ENCODE assay signal across 14 mouse cellular contexts in the genomic region with DNA sequence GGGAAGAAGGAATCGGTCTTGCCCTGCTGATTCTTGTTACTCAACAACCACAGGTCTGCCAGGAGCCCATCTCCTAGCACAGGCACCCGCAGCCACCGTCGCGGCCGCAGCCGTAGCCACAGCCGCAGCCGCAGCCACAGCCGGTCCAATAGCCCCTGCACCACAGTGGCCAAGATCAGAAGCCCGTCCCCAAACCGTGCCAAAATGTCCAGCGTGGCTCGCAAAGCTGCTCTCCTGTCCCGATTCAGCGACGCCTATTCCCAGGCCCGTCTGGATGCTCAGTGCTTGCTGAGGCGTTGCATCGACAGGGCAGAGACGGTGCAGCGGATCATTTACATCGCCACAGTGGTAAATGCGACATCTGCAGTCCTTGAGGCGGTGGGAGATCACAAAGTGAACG. TPM values are rescaled to one million over a fixed set of nuclear protein-coding genes. Genes with fewer than 3 reads are reported as not detected.
DNase-seq lines count a peak whose midpoint lies in the region; ATAC-seq and TF ChIP-seq lines count a peak whose summit lies in the region.
"Had no signal": no experiment of that assay in that cellular context is flagged by ENCODE, and none has a peak within 500 bp of the region (broad histone marks: within the 10 kb centered on the region; RNA-seq: fewer than 3 reads in every experiment).

No protein-coding gene starts in this region.

- no peaks in the 10 kb centered on the region for H3K9me3 ChIP-seq in kidney, postnatal 0 days (replicated peaks; ENCODE audit: low read length)
- no peaks in the 10 kb centered on the region for H3K9me3 ChIP-seq in hindbrain, postnatal 0 days (ENCODE audit: low read length)
- H3K9me3 ChIP-seq in neural tube, embryonic 13.5 days = no peaks in the 10 kb centered on the region

- H3K4me3 ChIP-seq in kidney, postnatal 0 days (replicated peaks; ENCODE audit: low read depth, low read length) = no peak overlapping the region
- no peak overlapping the region for H3K4me3 ChIP-seq in hindbrain, postnatal 0 days (ENCODE audit: low read length)
- peak overlapping the region; percentile 16; the same call in 1 of the 2 replicates for H3K4me3 ChIP-seq in neural tube, embryonic 13.5 days

- no peak for TF ChIP-seq CTCF in kidney, postnatal 0 days (IDR thresholded peaks at IDR 0.05; ENCODE audit: low read depth)
- TF ChIP-seq CTCF in hindbrain, postnatal 0 days (IDR thresholded peaks at IDR 0.05; ENCODE audit: low read depth) = no peak

- no peak for ATAC-seq in kidney, postnatal 0 days (replicated peaks; ENCODE audit: low FRiP score, low read depth)
- no peak; the same call in 1 of the 2 replicates for ATAC-seq in hindbrain, postnatal 0 days
- no peak for ATAC-seq in neural tube, embryonic 13.5 days (ENCODE audit: low read depth)

- no peak overlapping the region for H3K9ac ChIP-seq in kidney, postnatal 0 days (ENCODE audit: low read depth, low read length)
- 0 out of 2 replicates have a peak overlapping the region, but pooled peaks have one; percentile 5 for H3K9ac ChIP-seq in hindbrain, postnatal 0 days (replicated peaks; ENCODE audit: low read length)
- 0 out of 2 replicates have a peak overlapping the region, but pooled peaks have one; percentile 34 for H3K9ac ChIP-seq in neural tube, embryonic 13.5 days
- H3K9ac ChIP-seq: liver, embryonic 14.5 days had no signal

- peak overlapping the region; percentile 37 for H3K4me2 ChIP-seq in kidney, postnatal 0 days (ENCODE audit: low read length)
- H3K4me2 ChIP-seq in hindbrain, postnatal 0 days (ENCODE audit: low read depth, low read length) = peak overlapping the region; percentile 41; the same call in 1 of the 2 replicates
- peak overlapping the region; percentile 45 for H3K4me2 ChIP-seq in neural tube, embryonic 13.5 days

- H3K36me3 ChIP-seq in kidney, postnatal 0 days (ENCODE audit: insufficient read depth, low read length) = no peaks in the 10 kb centered on the region
- H3K36me3 ChIP-seq in hindbrain, postnatal 0 days (ENCODE audit: insufficient read depth, low read length) = no peaks in the 10 kb centered on the region
- no peaks in the 10 kb centered on the region for H3K36me3 ChIP-seq in neural tube, embryonic 13.5 days

- H3K27me3 ChIP-seq in kidney, postnatal 0 days (ENCODE audit: insufficient read depth, low read length) = no peaks in the 10 kb centered on the region
- H3K27me3 ChIP-seq in hindbrain, postnatal 0 days (ENCODE audit: insufficient read depth, low read length) = no peaks in the 10 kb centered on the region
- no peaks in the 10 kb centered on the region for H3K27me3 ChIP-seq in neural tube, embryonic 13.5 days

- no peak overlapping the region for H3K27ac ChIP-seq in kidney, postnatal 0 days
- H3K27ac ChIP-seq in hindbrain, postnatal 0 days = no peak overlapping the region
- H3K27ac ChIP-seq in neural tube, embryonic 13.5 days (replicated peaks) = no peak overlapping the region
- H3K27ac ChIP-seq: liver, embryonic 14.5 days had no signal

- 34% methylated on average over 26 of the region's 26 CpGs for WGBS in kidney, postnatal 0 days
- 38% methylated on average over 26 of the region's 26 CpGs for WGBS in hindbrain, postnatal 0 days
- 52% methylated on average over 26 of the region's 26 CpGs for WGBS in neural tube, embryonic 13.5 days

- H3K4me1 ChIP-seq in kidney, postnatal 0 days (replicated peaks; ENCODE audit: insufficient read depth, low read length) = no peaks in the 10 kb centered on the region
- no peaks in the 10 kb centered on the region for H3K4me1 ChIP-seq in hindbrain, postnatal 0 days (ENCODE audit: insufficient read depth, low read length)
- peaks cover 4% of the 10 kb centered on the region for H3K4me1 ChIP-seq in neural tube, embryonic 13.5 days (replicated peaks)

- peak; percentile 30 to 32 for DNase-seq in cerebellum, postnatal 14 days
- DNase-seq in cerebellum, adult 11 months = no peak
- DNase-seq in kidney, postnatal 0 days (ENCODE audit: low spot score) = no peak
- DNase-seq in kidney, postnatal 10 days = no peak
- no peak for DNase-seq in hindbrain, postnatal 0 days (ENCODE audit: low spot score)
- DNase-seq in retina, embryonic 14.5 days (ENCODE audit: low spot score) = no peak
- DNase-seq in ovary, adult 18-20 months (ENCODE audit: low spot score) = no peak
- DNase-seq: kidney, adult 8-10 months; thymus, adult 18-20 months had no signal

RNA-seq across cellular contexts. Expression of a gene that starts 18.2 kb away (rescaled TPM):
- polyA plus RNA-seq in kidney, postnatal 0 days (2015; fragmentation: Nextera tagmentation; extraction: Ambion mirVana) = 0.22 and 0.24 TPM in 2 replicates
- 1.2 and 1.4 TPM in 2 replicates for total RNA-seq in hindbrain, postnatal 0 days (2014; rRNA removed)
- polyA plus RNA-seq in hindbrain, postnatal 0 days (2015; fragmentation: Nextera tagmentation; extraction: Ambion mirVana) = 0.83 and 1.1 TPM in 2 replicates
- polyA plus RNA-seq in neural tube, embryonic 13.5 days (2015; fragmentation: Nextera tagmentation; extraction: Ambion mirVana) = 0.22 and 0.23 TPM in 2 replicates
- total RNA-seq: adrenal gland, adult 18-20 months had no signal
- polyA plus RNA-seq: liver, embryonic 14.5 days; spleen, adult 2 months had no signal

RNA-seq across cellular contexts. Expression of a gene that starts 21.8 kb away (rescaled TPM):
- 14.3 and 16.5 TPM in 2 replicates for polyA plus RNA-seq in kidney, postnatal 0 days (2015; fragmentation: Nextera tagmentation; extraction: Ambion mirVana)
- 15.3 and 19.2 TPM in 2 replicates for total RNA-seq in hindbrain, postnatal 0 days (2014; rRNA removed)
- 54.5 and 58.4 TPM in 2 replicates for polyA plus RNA-seq in hindbrain, postnatal 0 days (2015; fragmentation: Nextera tagmentation; extraction: Ambion mirVana)
- 38.1 and 39.7 TPM in 2 replicates for polyA plus RNA-seq in neural tube, embryonic 13.5 days (2015; fragmentation: Nextera tagmentation; extraction: Ambion mirVana)

RNA-seq across cellular contexts. Expression of a gene that starts 37.1 kb away (rescaled TPM):
- 1.4 and 1.8 TPM in 2 replicates for polyA plus RNA-seq in kidney, postnatal 0 days (2015; fragmentation: Nextera tagmentation; extraction: Ambion mirVana)
- total RNA-seq in hindbrain, postnatal 0 days (2014; rRNA removed) = not detected in 2 replicates
- not detected in 2 replicates for polyA plus RNA-seq in hindbrain, postnatal 0 days (2015; fragmentation: Nextera tagmentation; extraction: Ambion mirVana)
- polyA plus RNA-seq in neural tube, embryonic 13.5 days (2015; fragmentation: Nextera tagmentation; extraction: Ambion mirVana) = not detected in 2 replicates
- total RNA-seq: left cerebral cortex, adult 18-20 months had no signal
- polyA plus RNA-seq: spleen, adult 2 months had no signal

Comparison
In these comparisons a context has a peak if more than half of its experiments do, and no peak if none do; other contexts are left out.
1. DNase-seq: peak in cerebellum, postnatal 14 days (2 of 2); none in cerebellum, adult 11 months (single experiment), kidney, postnatal 0 days (single experiment), kidney, postnatal 10 days (single experiment), hindbrain, postnatal 0 days (single experiment), retina, embryonic 14.5 days (single experiment) and ovary, adult 18-20 months (single experiment).
2. Peak in every context shown above with its lines, with median percentiles within 50 percentile points of each other: H3K4me2 ChIP-seq.